Mouse (Mus musculus) hindbrain, embryonic 14.5 days (tissue): ENCODE measurements around the gene Idi2. TPM values are rescaled to one million over a fixed set of nuclear protein-coding genes. Genes with fewer than 3 reads are reported as not detected.
A peak's percentile ranks its signal among the peaks of the same experiment; 100 is the strongest.
"Not testable (repeated sequence)": the region's sequence is repeated elsewhere in the genome, so short reads cannot be mapped to it uniquely, and the experiment has no call there.

Experiments used
- ATAC-seq: fragments of 200-750 bp; cut with Nextera tagmentation; 2 replicates; pipeline ENCODE4 v1.8.0; 2017; ENCODE audit warnings: moderate number of reproducible peaks, mild to moderate bottlenecking, moderate TSS enrichment, moderate library complexity; ENCODE audit not compliant: low FRiP score
- DNase-seq: peaks from one replicate; pipeline ENCODE4 v3.0.0-alpha.2; 2015; ENCODE audit warnings: low spot score
- H3K27ac ChIP-seq: fragments of 300-500 bp; sonication (generic); 2 replicates; pipeline ENCODE4 v1.5.1; 2014; ENCODE audit warnings: mild to moderate bottlenecking, moderate library complexity
- H3K27me3 ChIP-seq: fragments of 300-500 bp; sonication (generic); 2 replicates; pipeline ENCODE4 v1.6.1; 2014; ENCODE audit warnings: mild to moderate bottlenecking, low read length, mixed read lengths; ENCODE audit not compliant: control insufficient read depth, insufficient read depth
- H3K36me3 ChIP-seq: fragments of 300-500 bp; sonication (generic); replicated peaks from 2 replicates; pipeline ENCODE4 v1.6.1; 2014; ENCODE audit not compliant: control insufficient read depth, insufficient read depth
- H3K4me1 ChIP-seq: fragments of 300-500 bp; sonication (generic); replicated peaks from 2 replicates; pipeline ENCODE4 v1.6.1; 2014; ENCODE audit warnings: antibody characterized with exemption, low read length, mixed read lengths; ENCODE audit not compliant: control insufficient read depth, insufficient read depth
- H3K4me2 ChIP-seq: fragments of 300-500 bp; sonication (generic); replicated peaks from 2 replicates; pipeline ENCODE4 v1.6.1; 2014; ENCODE audit warnings: mild to moderate bottlenecking, moderate library complexity
- H3K4me3 ChIP-seq: fragments of 300-500 bp; sonication (generic); replicated peaks from 2 replicates; pipeline ENCODE4 v1.5.1; 2014; ENCODE audit warnings: mild to moderate bottlenecking, low read length
- H3K9ac ChIP-seq: fragments of 300-500 bp; sonication (generic); 2 replicates; pipeline ENCODE4 v1.6.1; 2014
- H3K9me3 ChIP-seq: fragments of 300-500 bp; sonication (generic); 2 replicates; pipeline ENCODE4 v1.6.1; 2016; ENCODE audit warnings: low read length; ENCODE audit not compliant: control insufficient read depth
- WGBS: fragments of 180-500 bp; shearing (Covaris S2); extraction: QIAGEN DNeasy Blood & Tissue Kit; methylation state at CpG from one replicate; pipeline ENCODE4 v1.1.7; 2014; 5-methylcytosine and 5-hydroxymethylcytosine counted together
- microRNA-seq: library from miRNA; unstranded; fragments of <30 nt; microRNA quantifications from one replicate; pipeline ENCODE4, GENCODE M21; 2016
- polyA plus RNA-seq: library from polyadenylated mRNA; unstranded; fragments of >200 nt; fragmentation: Nextera tagmentation; extraction: Ambion mirVana; gene quantifications from 2 replicates; pipeline ENCODE4 v1.2.1, GENCODE M21; 2014

Gene Idi2
- polyA plus RNA-seq, 1 experiment from 2014 or later = not detected

- WGBS = 4% methylated on average over 33 of the region's 33 CpGs
- Histone ChIP-seq H3K4me1 (peaks cover 11% of the 10 kb centered on the region; the same call in 1 of the 2 replicates), H3K4me2 (peak overlapping the region; percentile 88), H3K27me3 (no peaks in the 10 kb centered on the region), H3K9me3 (no peaks in the 10 kb centered on the region), H3K4me3 (peak overlapping the region; percentile 96), H3K36me3 (peaks cover 18% of the 10 kb centered on the region), H3K9ac (peak overlapping the region; percentile 79), H3K27ac (peak overlapping the region; percentile 69)
- DNase-seq (peak; percentile 52), ATAC-seq (peak; percentile 85)
These were observed 42.7 kb downstream of the Idi2 start for GRCm38 (mm10) chr13:8995159-8995989.

- peak; percentile 99 for ATAC-seq
- peak within 1 kb of the TSS; percentile 96 for H3K4me3 ChIP-seq
- no peaks in the 10 kb centered on the region for H3K27me3 ChIP-seq
- peak within 1 kb of the TSS; percentile 85 for H3K27ac ChIP-seq
- H3K36me3 ChIP-seq = peaks cover 10% of the 10 kb centered on the region
- H3K9ac ChIP-seq = peak within 1 kb of the TSS; percentile 91
- no peaks in the 10 kb centered on the region for H3K9me3 ChIP-seq
- WGBS = 1% methylated on average over 51 of the region's 51 CpGs
- peaks cover 11% of the 10 kb centered on the region; the same call in 1 of the 2 replicates for H3K4me1 ChIP-seq
- peak; percentile 98 for DNase-seq
- peak within 1 kb of the TSS; percentile 88 for H3K4me2 ChIP-seq
These were observed 43.5 kb downstream of the Idi2 start, which contains the start of gene Gtpbp4 for GRCm38 (mm10) chr13:8995990-8996786. Gene Gtpbp4 (minus strand): TSS chr13:8996083.

GRCm38 (mm10) chr13:8997221-8997620 lies 44.6 kb downstream of the Idi2 start:
- 88% methylated on average over 5 of the region's 5 CpGs for WGBS
- H3K27me3 ChIP-seq, H3K9ac ChIP-seq, H3K27ac ChIP-seq, H3K36me3 ChIP-seq, H3K4me3 ChIP-seq, DNase-seq, ATAC-seq, H3K4me2 ChIP-seq, H3K9me3 ChIP-seq: not testable (repeated sequence)
- peaks cover 11% of the 10 kb centered on the region; the same call in 1 of the 2 replicates for H3K4me1 ChIP-seq

- H3K27ac ChIP-seq = no peak overlapping the region
- ATAC-seq = no peak
- H3K9me3 ChIP-seq = no peaks in the 10 kb centered on the region
- DNase-seq = no peak
- no peaks in the 10 kb centered on the region for H3K36me3 ChIP-seq
- no peak overlapping the region for H3K9ac ChIP-seq
- peaks cover 7% of the 10 kb centered on the region; the same call in 1 of the 2 replicates for H3K4me1 ChIP-seq
- 100% methylated on average over 7 of the region's 8 CpGs for WGBS
- no peak overlapping the region for H3K4me3 ChIP-seq
- H3K4me2 ChIP-seq = no peak overlapping the region
- no peaks in the 10 kb centered on the region for H3K27me3 ChIP-seq
These were observed 46.8 kb downstream of the Idi2 start for GRCm38 (mm10) chr13:8999464-8999863.

DNA sequence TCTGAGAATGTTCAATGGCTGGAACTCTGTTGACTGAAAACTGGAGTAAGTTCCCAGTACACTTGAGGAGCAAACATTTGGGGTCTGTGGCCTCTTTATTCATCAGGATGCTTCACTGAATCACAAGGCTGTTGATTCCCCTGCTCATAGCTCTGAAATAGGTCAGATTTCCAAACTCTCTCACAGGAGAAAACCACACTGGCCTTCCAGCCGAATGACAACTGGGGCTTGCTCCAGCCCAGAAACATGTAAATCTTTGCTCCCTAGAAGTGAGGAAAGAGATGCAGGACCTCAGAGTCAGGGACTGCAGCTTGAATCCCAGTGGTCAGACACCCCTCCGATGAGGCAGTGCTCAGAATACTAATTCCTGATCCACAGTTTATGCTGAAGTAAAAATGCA lies 50.6 kb downstream of the Idi2 start:
- H3K9ac ChIP-seq = no peak overlapping the region

More for the DNA sequence above, 50.6 kb downstream of the Idi2 start:
- Histone ChIP-seq H3K9me3 (no peaks in the 10 kb centered on the region), H3K4me2 (no peak overlapping the region), H3K27me3 (no peaks in the 10 kb centered on the region), H3K36me3 (no peaks in the 10 kb centered on the region), H3K27ac (no peak overlapping the region), H3K4me1 (no peaks in the 10 kb centered on the region), H3K4me3 (no peak overlapping the region)
- 72% methylated on average over 2 of the region's 2 CpGs for WGBS
- DNase-seq = no peak
- no peak for ATAC-seq

Small RNAs within 50 kb of the gene (microRNA-seq; reads per million reads assigned to microRNA genes)
- gene Gm22750 = not detected

Other genes starting within 250 kb of the Idi2 start
- gene Wdr37, start 81.0 kb upstream of the Idi2 start, polyA plus RNA-seq = 66.8 and 69.7 TPM in 2 replicates
- gene Idi1, start 67.4 kb upstream of the Idi2 start, polyA plus RNA-seq = 95.4 and 122 TPM in 2 replicates
- not detected in 2 replicates for gene Gm9745, start 4.6 kb upstream of the Idi2 start, polyA plus RNA-seq
- gene Gtpbp4, start 43.2 kb downstream of the Idi2 start, polyA plus RNA-seq = 59.1 and 65.9 TPM in 2 replicates
- gene Larp4b, start 141.0 kb downstream of the Idi2 start, polyA plus RNA-seq = 48.0 and 52.7 TPM in 2 replicates